Mouse (Mus musculus): Measurements from ENCODE around the gene Parp3. TPM values are rescaled to one million over a fixed set of nuclear protein-coding genes. Genes with fewer than 3 reads are reported as not detected.

Parp3 gene
- polyA plus RNA-seq, 1 experiment from 2014 or later, result 5.8 TPM

- Histone ChIP-seq H3K9ac (ENCODE audit: low read length) (peak overlapping the region; percentile 71), H3K4me1 (replicated peaks; ENCODE audit: control insufficient read depth, insufficient read depth) (peaks cover 4% of the 10 kb centered on the region; the same call in 1 of the 2 replicates), H3K9me3 (ENCODE audit: control insufficient read depth, low read length) (no peaks in the 10 kb centered on the region), H3K27me3 (ENCODE audit: control insufficient read depth, insufficient read depth, low read length) (no peaks in the 10 kb centered on the region), H3K4me2 (replicated peaks; ENCODE audit: low read depth) (peak overlapping the region; percentile 90), H3K36me3 (ENCODE audit: control insufficient read depth, insufficient read depth, low read length) (peaks cover 7% of the 10 kb centered on the region; the same call in 1 of the 2 replicates), H3K4me3 (ENCODE audit: low read depth, low read length) (peak overlapping the region; percentile 58), H3K27ac (replicated peaks) (no peak overlapping the region)
- DNase-seq (ENCODE audit: low spot score), result no peak
- TF ChIP-seq CTCF (IDR thresholded peaks at IDR 0.05; ENCODE audit: low read depth) (no peak), EP300 (optimal IDR thresholded peaks at IDR 0.05) (no peak)
- WGBS, result 77% methylated on average over 9 of the region's 9 CpGs
- no peak for ATAC-seq (ENCODE audit: low FRiP score, low TSS enrichment)
These were observed 1.4 kb upstream of the Parp3 start for GRCm38 (mm10) chr9:106478101-106478500.

GRCm38 (mm10) chr9:106477649-106478048 is 900 bp upstream of the Parp3 start:
- H3K4me1 ChIP-seq (replicated peaks; ENCODE audit: control insufficient read depth, insufficient read depth), result peaks cover 4% of the 10 kb centered on the region; the same call in 1 of the 2 replicates
- H3K9me3 ChIP-seq (ENCODE audit: control insufficient read depth, low read length), result no peaks in the 10 kb centered on the region
- peak overlapping the region; percentile 71 for H3K9ac ChIP-seq (ENCODE audit: low read length)
- ATAC-seq (ENCODE audit: low FRiP score, low TSS enrichment), result no peak
- 0 out of 2 replicates have a peak overlapping the region, but pooled peaks have one; percentile 40 for H3K27ac ChIP-seq (replicated peaks)
- no peak for DNase-seq (ENCODE audit: low spot score)
- H3K4me2 ChIP-seq (replicated peaks; ENCODE audit: low read depth), result peak overlapping the region; percentile 90
- peak overlapping the region; percentile 58 for H3K4me3 ChIP-seq (ENCODE audit: low read depth, low read length)
- H3K36me3 ChIP-seq (ENCODE audit: control insufficient read depth, insufficient read depth, low read length), result peaks cover 3% of the 10 kb centered on the region; the same call in 1 of the 2 replicates
- H3K27me3 ChIP-seq (ENCODE audit: control insufficient read depth, insufficient read depth, low read length), result no peaks in the 10 kb centered on the region
- 2% methylated on average over 16 of the region's 16 CpGs for WGBS
- TF ChIP-seq EP300 (optimal IDR thresholded peaks at IDR 0.05) (no peak), CTCF (IDR thresholded peaks at IDR 0.05; ENCODE audit: low read depth) (no peak)

GRCm38 (mm10) chr9:106476002-106476923 is 486 bp downstream of the Parp3 start:
- Histone ChIP-seq H3K9ac (ENCODE audit: low read length) (peak overlapping the region; percentile 32), H3K4me1 (replicated peaks; ENCODE audit: control insufficient read depth, insufficient read depth) (peaks cover 8% of the 10 kb centered on the region), H3K4me2 (replicated peaks; ENCODE audit: low read depth) (peak overlapping the region; percentile 49), H3K4me3 (ENCODE audit: low read depth, low read length) (peak overlapping the region; percentile 29), H3K27me3 (ENCODE audit: control insufficient read depth, insufficient read depth, low read length) (no peaks in the 10 kb centered on the region), H3K36me3 (ENCODE audit: control insufficient read depth, insufficient read depth, low read length) (peaks cover 2% of the 10 kb centered on the region; the same call in 1 of the 2 replicates), H3K9me3 (ENCODE audit: control insufficient read depth, low read length) (no peaks in the 10 kb centered on the region), H3K27ac (replicated peaks) (peak overlapping the region; percentile 83)
- ATAC-seq (ENCODE audit: low FRiP score, low TSS enrichment), result peak; percentile 53
- 9% methylated on average over 16 of the region's 16 CpGs for WGBS
- TF ChIP-seq CTCF (IDR thresholded peaks at IDR 0.05; ENCODE audit: low read depth), result no peak
- TF ChIP-seq EP300 (optimal IDR thresholded peaks at IDR 0.05), result no peak
- DNase-seq (ENCODE audit: low spot score), result peak; percentile 63

- no peak for ATAC-seq (ENCODE audit: low FRiP score, low TSS enrichment)
- Histone ChIP-seq H3K27me3 (ENCODE audit: control insufficient read depth, insufficient read depth, low read length) (no peaks in the 10 kb centered on the region), H3K4me3 (ENCODE audit: low read depth, low read length) (peak within 1 kb of the TSS; percentile 29), H3K9me3 (ENCODE audit: control insufficient read depth, low read length) (no peaks in the 10 kb centered on the region), H3K4me2 (replicated peaks; ENCODE audit: low read depth) (peak within 1 kb of the TSS; percentile 49), H3K9ac (ENCODE audit: low read length) (peak within 1 kb of the TSS; percentile 32), H3K36me3 (ENCODE audit: control insufficient read depth, insufficient read depth, low read length) (peaks cover under 1% of the 10 kb centered on the region; the same call in 1 of the 2 replicates), H3K27ac (replicated peaks) (peak within 1 kb of the TSS; percentile 83), H3K4me1 (replicated peaks; ENCODE audit: control insufficient read depth, insufficient read depth) (peaks cover 8% of the 10 kb centered on the region)
- no peak for TF ChIP-seq EP300 (optimal IDR thresholded peaks at IDR 0.05)
- no peak for TF ChIP-seq CTCF (IDR thresholded peaks at IDR 0.05; ENCODE audit: low read depth)
- 78% methylated on average over 10 of the region's 10 CpGs for WGBS
- no peak for DNase-seq (ENCODE audit: low spot score)
These were observed 1.1 kb downstream of the Parp3 start, which contains the start of gene Rrp9 for GRCm38 (mm10) chr9:106475663-106476001. Gene Rrp9, plus strand, starts transcription at chr9:106475963.

GRCm38 (mm10) chr9:106475046-106475445 is 1.7 kb downstream of the Parp3 start:
- no peak overlapping the region for H3K4me3 ChIP-seq (ENCODE audit: low read depth, low read length)
- peak overlapping the region; percentile 20; the same call in 1 of the 2 replicates for H3K4me2 ChIP-seq (replicated peaks; ENCODE audit: low read depth)
- H3K36me3 ChIP-seq (ENCODE audit: control insufficient read depth, insufficient read depth, low read length), result no peaks in the 10 kb centered on the region
- peak overlapping the region; percentile 27; the same call in 1 of the 2 replicates for H3K9ac ChIP-seq (ENCODE audit: low read length)
- ATAC-seq (ENCODE audit: low FRiP score, low TSS enrichment), result no peak
- H3K27ac ChIP-seq (replicated peaks), result no peak overlapping the region
- no peaks in the 10 kb centered on the region for H3K9me3 ChIP-seq (ENCODE audit: control insufficient read depth, low read length)
- H3K27me3 ChIP-seq (ENCODE audit: control insufficient read depth, insufficient read depth, low read length), result no peaks in the 10 kb centered on the region
- 62% methylated on average over 7 of the region's 7 CpGs for WGBS
- TF ChIP-seq CTCF (IDR thresholded peaks at IDR 0.05; ENCODE audit: low read depth), result no peak
- no peak for TF ChIP-seq EP300 (optimal IDR thresholded peaks at IDR 0.05)
- DNase-seq (ENCODE audit: low spot score), result no peak
- peaks cover 8% of the 10 kb centered on the region for H3K4me1 ChIP-seq (replicated peaks; ENCODE audit: control insufficient read depth, insufficient read depth)
